Mouse (Mus musculus): ENCODE results near the gene Tdrd6.
A peak's percentile ranks its signal among the peaks of the same experiment; 100 is the strongest.

Tdrd6 gene

GRCm38 (mm10) chr17:43629496-43630426 lies at the start of gene Tdrd6:
TSS of gene Tdrd6 (minus strand) at chr17:43630299.
- no peak for DNase-seq (ENCODE audit: low read depth, low spot score)

DNA sequence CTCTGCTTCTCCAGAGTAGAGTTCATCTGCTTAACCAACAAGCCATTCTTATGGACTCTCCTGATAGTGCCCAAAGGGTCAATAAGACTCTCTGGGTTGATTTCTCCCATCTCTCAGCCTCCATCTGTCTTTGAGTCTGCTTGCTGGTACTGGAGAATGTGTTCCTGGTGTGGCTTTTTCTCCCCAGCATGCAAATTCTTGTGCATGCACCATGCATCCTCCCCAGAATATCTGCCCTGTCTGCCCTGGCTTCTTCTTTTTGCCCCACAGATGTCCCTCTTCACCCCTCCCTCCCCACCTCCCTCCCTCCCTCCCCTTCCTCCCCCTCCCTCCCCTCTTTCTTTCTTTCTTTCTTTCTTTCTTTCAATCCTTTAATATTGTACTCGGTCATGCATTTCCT lies 47.2 kb upstream of the Tdrd6 start:
- no peak for DNase-seq (ENCODE audit: low read depth, low spot score)

GRCm38 (mm10) chr17:43676241-43676640 lies 46.1 kb upstream of the Tdrd6 start:
- DNase-seq (ENCODE audit: low read depth, low spot score), result no peak

GRCm38 (mm10) chr17:43675228-43675627 lies 45.1 kb upstream of the Tdrd6 start:
- no peak for DNase-seq (ENCODE audit: low read depth, low spot score)

- DNase-seq (ENCODE audit: low read depth, low spot score), result no peak
Measured at GRCm38 (mm10) chr17:43671907-43672306, 41.8 kb upstream of the Tdrd6 start.

DNA sequence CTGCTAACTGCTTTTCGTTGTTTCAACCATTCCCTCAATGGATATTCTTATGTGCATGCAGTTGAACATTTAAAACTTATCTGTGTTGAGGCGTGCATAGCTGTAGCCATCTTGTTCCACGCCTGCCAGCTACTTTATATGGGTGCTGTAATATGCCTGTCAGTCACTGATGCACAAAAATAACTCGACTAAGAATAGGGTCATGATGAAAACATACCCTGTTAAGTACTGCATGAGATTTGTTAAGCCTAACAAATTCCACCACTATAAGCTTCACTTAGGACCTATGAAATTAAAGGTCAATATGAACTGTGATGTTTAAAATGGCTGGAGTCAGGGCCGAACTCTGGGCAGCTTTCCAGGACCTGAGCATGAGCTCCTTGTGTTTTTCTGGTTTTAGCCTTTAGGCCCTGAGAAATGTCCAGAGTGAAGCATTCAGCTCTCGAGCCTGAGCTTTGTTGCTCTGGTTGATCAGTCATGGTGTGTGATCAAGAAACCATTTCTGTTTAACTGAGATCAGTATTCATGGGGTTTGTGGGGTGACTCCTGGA lies 39.1 kb upstream of the Tdrd6 start:
- DNase-seq (ENCODE audit: low read depth, low spot score), result no peak

DNA sequence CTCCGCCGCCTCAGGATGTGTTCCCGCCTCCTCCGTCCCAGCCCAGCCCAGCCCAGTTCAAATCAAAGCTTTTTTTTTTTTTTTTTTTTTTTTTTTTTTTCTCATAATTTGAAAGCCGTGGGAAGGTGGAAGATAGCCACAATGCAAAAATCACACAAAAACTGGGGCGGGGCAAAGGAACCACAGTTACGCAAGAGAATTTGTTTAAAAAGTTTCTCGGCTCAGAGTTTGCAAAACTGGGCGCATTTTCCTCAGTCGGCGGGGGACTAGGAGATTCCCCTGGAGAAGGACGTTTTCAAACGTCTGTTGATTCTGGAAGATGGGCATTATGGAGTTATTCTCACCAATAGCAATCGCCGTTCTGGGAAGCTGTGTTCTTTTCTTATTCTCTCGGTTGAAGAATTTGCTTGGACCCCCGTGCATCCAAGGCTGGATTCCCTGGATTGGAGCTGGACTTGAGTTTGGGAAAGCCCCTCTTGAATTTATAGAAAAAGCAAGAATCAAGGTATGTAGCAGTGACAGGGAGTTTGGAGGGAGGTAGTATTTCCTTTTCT lies 37.3 kb upstream of the Tdrd6 start, which contains the start of gene Cyp39a1:
Cyp39a1 (plus strand) TSS at position 136 of the 554 bp plus-strand sequence.
- no peak for DNase-seq (ENCODE audit: low read depth, low spot score)

- peak; percentile 76 for DNase-seq (ENCODE audit: low read depth, low spot score)
Measured at GRCm38 (mm10) chr17:43666576-43667289, 36.6 kb upstream of the Tdrd6 start, which contains the start of gene Slc25a27. TSS of gene Slc25a27 (minus strand) at chr17:43667214.

DNA sequence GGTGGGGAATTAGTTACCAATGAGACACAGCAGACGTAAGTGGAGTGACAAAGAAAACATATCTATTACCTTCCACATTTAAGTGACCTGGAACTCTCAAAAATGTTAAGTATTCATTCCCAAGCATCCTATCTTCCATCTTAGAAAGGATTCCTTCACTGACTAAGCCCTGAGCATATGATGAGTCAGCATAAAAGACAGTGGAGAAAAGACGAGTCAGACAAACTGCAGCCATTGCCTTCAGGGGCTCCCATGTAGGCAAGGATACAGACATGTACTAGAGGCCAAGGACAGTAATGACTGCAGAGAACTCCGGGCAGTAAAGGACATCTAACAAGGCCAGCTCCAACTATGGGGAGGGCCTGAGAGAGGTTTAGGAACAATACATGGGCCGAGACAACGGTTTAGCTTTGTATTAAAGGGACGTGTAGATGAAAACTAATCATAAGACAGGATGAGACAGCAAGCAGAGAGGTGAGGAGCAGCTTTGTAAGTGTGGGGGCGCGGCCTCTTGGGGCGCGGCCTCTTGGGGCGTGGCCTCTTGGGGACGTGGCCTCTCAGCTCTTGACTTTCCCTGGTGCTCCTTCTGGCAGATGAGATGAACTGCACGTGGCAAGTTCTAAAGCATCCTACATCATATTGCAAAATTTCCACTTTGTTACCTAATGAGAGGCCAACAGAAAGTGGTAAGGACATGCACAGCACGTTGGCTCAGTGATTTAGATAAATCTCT lies 21.4 kb upstream of the Tdrd6 start:
- no peak for DNase-seq (ENCODE audit: low read depth, low spot score)

DNA sequence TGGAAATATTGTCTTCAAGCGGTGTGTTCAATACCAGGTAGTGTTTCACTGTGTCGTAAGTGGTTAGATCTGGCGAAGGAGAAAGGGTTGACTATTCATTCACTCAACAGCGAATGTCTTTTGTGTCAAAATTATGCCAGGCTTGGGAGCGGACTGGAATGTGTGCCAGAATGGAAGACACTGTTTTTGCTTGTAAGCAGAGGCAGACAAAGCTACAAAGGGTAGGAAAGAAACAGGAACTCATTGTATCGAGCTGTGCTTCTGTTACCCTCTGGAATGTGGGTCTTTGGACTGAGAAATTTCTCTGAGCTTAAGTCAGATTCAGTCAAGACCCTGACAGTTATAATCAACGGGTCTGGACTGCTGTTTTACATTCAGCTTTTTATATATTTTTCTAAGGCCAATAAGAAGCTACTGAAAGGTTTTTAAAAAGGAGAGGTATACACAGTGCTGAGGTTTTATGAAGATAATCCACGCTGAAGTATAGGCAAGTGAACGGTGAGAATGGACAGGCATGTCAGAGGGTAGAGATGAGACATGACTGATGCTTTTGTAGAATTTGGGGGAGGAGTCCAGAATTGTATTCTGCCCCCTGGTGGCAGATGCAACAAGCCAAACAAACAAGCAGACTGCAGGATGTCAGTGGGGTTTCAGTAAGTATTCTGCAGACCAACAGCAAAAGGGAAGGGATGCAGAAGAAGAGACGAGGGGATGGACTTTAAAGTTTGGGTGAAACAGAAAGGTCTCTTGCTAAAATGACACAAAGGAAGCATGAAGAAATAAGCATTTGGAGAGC lies 19.7 kb upstream of the Tdrd6 start:
- DNase-seq (ENCODE audit: low read depth, low spot score), result no peak

GRCm38 (mm10) chr17:43646925-43647324 lies 16.8 kb upstream of the Tdrd6 start:
- DNase-seq (ENCODE audit: low read depth, low spot score), result no peak

- no peak for DNase-seq (ENCODE audit: low read depth, low spot score)
Measured at GRCm38 (mm10) chr17:43645136-43645535, 15.0 kb upstream of the Tdrd6 start.

- DNase-seq (ENCODE audit: low read depth, low spot score), result no peak
Measured at GRCm38 (mm10) chr17:43644375-43644774, 14.3 kb upstream of the Tdrd6 start.

- no peak for DNase-seq (ENCODE audit: low read depth, low spot score)
Measured at GRCm38 (mm10) chr17:43643191-43643590, 13.1 kb upstream of the Tdrd6 start.

GRCm38 (mm10) chr17:43640825-43641224 lies 10.7 kb upstream of the Tdrd6 start:
- no peak for DNase-seq (ENCODE audit: low read depth, low spot score)

- DNase-seq (ENCODE audit: low read depth, low spot score), result no peak
Measured at GRCm38 (mm10) chr17:43637146-43637545, 7.0 kb upstream of the Tdrd6 start.

- no peak for DNase-seq (ENCODE audit: low read depth, low spot score)
Measured at GRCm38 (mm10) chr17:43630427-43630760, 295 bp upstream of the Tdrd6 start.

DNA sequence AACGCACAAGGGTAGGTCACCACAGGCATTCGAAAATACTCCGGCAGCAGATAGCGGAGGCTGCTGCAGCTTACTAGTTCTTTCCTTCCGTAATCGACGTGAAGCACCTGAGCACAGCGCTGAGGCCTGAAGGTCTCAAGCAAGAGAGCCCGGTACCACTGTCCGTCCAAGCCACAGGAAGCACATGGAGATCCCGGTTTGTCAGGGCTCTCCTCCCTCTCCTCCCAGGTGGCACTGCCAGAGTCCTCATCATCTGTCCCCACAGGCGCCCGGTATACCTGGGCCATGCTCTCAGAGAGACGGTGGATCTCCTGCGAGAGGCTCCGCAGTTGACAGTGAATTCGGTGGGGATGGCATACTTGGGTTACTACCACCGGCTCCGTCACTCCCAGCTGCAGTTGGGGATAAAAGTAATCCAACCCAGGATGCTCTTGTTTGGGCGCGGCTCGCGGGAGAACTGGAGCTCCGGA lies 1.0 kb downstream of the Tdrd6 start:
- DNase-seq (ENCODE audit: low read depth, low spot score), result no peak

- DNase-seq (ENCODE audit: low read depth, low spot score), result no peak
Measured at GRCm38 (mm10) chr17:43628246-43628645, 1.9 kb downstream of the Tdrd6 start.

- no peak for DNase-seq (ENCODE audit: low read depth, low spot score)
Measured at GRCm38 (mm10) chr17:43622076-43622475, 8.0 kb downstream of the Tdrd6 start.
